Mouse (Mus musculus): ENCODE data around the gene Gm20388.

GRCm38 (mm10) chr8:121909148-121909541 lies 1998.5 kb downstream of the Gm20388 start:
- TF ChIP-seq CTCF (IDR thresholded peaks at IDR 0.05; ENCODE audit: control insufficient read depth, insufficient read depth, low read length) (no peak), POLR2A (IDR thresholded peaks at IDR 0.05; ENCODE audit: borderline replicate concordance, control insufficient read depth, low read depth, low read length) (no peak)

Measured in bone marrow, adult 2 months (tissue).